Comparison of ENCODE assay signal across 8 mouse cellular contexts in the genomic region with DNA sequence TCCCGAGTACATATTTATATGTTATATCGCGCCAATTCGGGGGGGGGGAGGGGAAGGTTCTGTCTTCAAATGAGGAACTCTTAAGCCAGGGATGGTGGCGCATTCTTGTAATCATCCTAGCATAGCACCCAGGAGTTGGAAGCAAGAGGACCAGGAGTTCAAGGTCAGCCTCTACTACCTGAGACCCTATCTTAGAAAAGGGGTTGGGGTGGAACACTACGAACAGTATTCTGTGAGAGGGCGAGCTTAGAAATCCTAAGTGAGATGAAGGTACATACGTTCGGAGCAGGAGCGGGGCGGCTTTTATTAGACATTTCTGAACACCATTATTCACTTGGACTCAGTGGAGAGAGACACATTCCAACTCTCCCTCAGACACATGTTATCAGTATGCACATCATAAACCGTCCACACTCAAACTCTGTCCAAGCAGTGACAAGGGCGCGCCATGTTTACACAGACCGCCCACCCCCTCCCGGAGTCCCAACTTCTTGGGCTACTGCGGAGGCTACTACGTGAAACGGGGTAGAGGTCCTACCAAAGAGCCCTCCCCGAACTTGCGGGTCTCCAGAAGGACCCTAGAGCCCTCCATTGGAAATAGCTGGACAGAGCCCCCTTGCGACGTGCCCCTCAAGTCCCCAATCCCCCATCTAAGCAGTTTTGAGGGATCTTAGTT. TPM values are rescaled to one million over a fixed set of nuclear protein-coding genes. Genes with fewer than 3 reads are reported as not detected.
A peak's percentile ranks its signal among the peaks of the same experiment; 100 is the strongest.
DNase-seq lines count a peak whose midpoint lies in the region; ATAC-seq and TF ChIP-seq lines count a peak whose summit lies in the region.

Hic1 (minus strand) TSS at position 115 of the 676 bp plus-strand sequence.

- H3K9ac ChIP-seq in ES-Bruce4 (ENCODE audit: low read depth, poor library complexity, severe bottlenecking) = peak within 1 kb of the TSS; percentile 71
- H3K9ac ChIP-seq in hindbrain, embryonic 14.5 days = peak within 1 kb of the TSS; percentile 67
- H3K9ac ChIP-seq in midbrain, embryonic 11.5 days (ENCODE audit: low read length) = peak within 1 kb of the TSS; percentile 38; the same call in 1 of the 2 replicates

- H3K27ac ChIP-seq in gastrocnemius, adult 2 months = peak within 1 kb of the TSS; percentile 92
- H3K27ac ChIP-seq in ES-Bruce4 (ENCODE audit: insufficient read depth, low read length) = no peak within 1 kb of the TSS
- peak within 1 kb of the TSS; percentile 90 for H3K27ac ChIP-seq in embryonic fibroblast, embryonic 13.5 days (ENCODE audit: insufficient read depth, low read length)
- 0 out of 2 replicates have a peak within 1 kb of the TSS, but pooled peaks have one; percentile 21 for H3K27ac ChIP-seq in hindbrain, embryonic 14.5 days
- no peak within 1 kb of the TSS for H3K27ac ChIP-seq in midbrain, embryonic 11.5 days (ENCODE audit: low read depth, low read length)

- intact Hi-C loops in gastrocnemius, adult 2 months (cut with DNase I) = loop anchor here (1.0 to 5.0 kb wide), 3 partner anchors 122 to 223 kb away; no protein-coding TSS in a partner anchor

- DNase-seq in gastrocnemius, adult 2 months = peak; percentile 35
- DNase-seq in gastrocnemius, adult 8-10 months (ENCODE audit: low spot score in 2 of 2) = no peak
- no peak for DNase-seq in hindbrain, embryonic 14.5 days (ENCODE audit: low spot score)
- DNase-seq in midbrain, embryonic 11.5 days (ENCODE audit: low spot score, missing footprints) = peak; percentile 91
- no peak for DNase-seq in c-Kit-positive CD71-positive TER-119-positive erythroid progenitor cells, embryonic 14.5 days (ENCODE audit: low spot score)
- DNase-seq in right cerebral cortex, postnatal 25 days = no peak

- no peaks in the 10 kb centered on the region for H3K9me3 ChIP-seq in ES-Bruce4 (replicated peaks; ENCODE audit: control insufficient read depth, insufficient read depth, low read length, poor library complexity, severe bottlenecking)
- H3K9me3 ChIP-seq in hindbrain, embryonic 14.5 days (ENCODE audit: control insufficient read depth, low read length) = no peaks in the 10 kb centered on the region
- no peaks in the 10 kb centered on the region for H3K9me3 ChIP-seq in midbrain, embryonic 11.5 days (ENCODE audit: control insufficient read depth, low read length)

- peaks cover 2% of the 10 kb centered on the region for H3K4me1 ChIP-seq in ES-Bruce4 (ENCODE audit: control insufficient read depth, insufficient read depth, low read length)
- peaks cover 2% of the 10 kb centered on the region; the same call in 1 of the 2 replicates for H3K4me1 ChIP-seq in embryonic fibroblast, embryonic 13.5 days (ENCODE audit: control insufficient read depth, insufficient read depth, low read length)
- H3K4me1 ChIP-seq in hindbrain, embryonic 14.5 days (replicated peaks; ENCODE audit: control insufficient read depth, insufficient read depth, low read length) = peaks cover 51% of the 10 kb centered on the region
- H3K4me1 ChIP-seq in midbrain, embryonic 11.5 days (ENCODE audit: control insufficient read depth, insufficient read depth, low read length) = peaks cover 50% of the 10 kb centered on the region

- no peak for ATAC-seq in hindbrain, embryonic 14.5 days (ENCODE audit: low FRiP score)
- ATAC-seq in midbrain, embryonic 11.5 days (ENCODE audit: low FRiP score) = no peak

- H3K4me3 ChIP-seq in gastrocnemius, adult 2 months = peak within 1 kb of the TSS; percentile 94
- peak within 1 kb of the TSS; percentile 53 for H3K4me3 ChIP-seq in ES-Bruce4 (ENCODE audit: low read depth, low read length)
- peak within 1 kb of the TSS; percentile 72 for H3K4me3 ChIP-seq in embryonic fibroblast, embryonic 13.5 days (ENCODE audit: insufficient read depth, low read length)
- peak within 1 kb of the TSS; percentile 50 for H3K4me3 ChIP-seq in hindbrain, embryonic 14.5 days (replicated peaks; ENCODE audit: low read length)
- H3K4me3 ChIP-seq in midbrain, embryonic 11.5 days (ENCODE audit: low read depth, low read length) = peak within 1 kb of the TSS; percentile 41

- H3K4me2 ChIP-seq in hindbrain, embryonic 14.5 days (replicated peaks) = peak within 1 kb of the TSS; percentile 93
- H3K4me2 ChIP-seq in midbrain, embryonic 11.5 days = peak within 1 kb of the TSS; percentile 70

- no peak for TF ChIP-seq EP300 in ES-Bruce4 (IDR thresholded peaks at IDR 0.05; ENCODE audit: insufficient read depth, low read depth, low read length)

- peaks cover 39% of the 10 kb centered on the region for H3K27me3 ChIP-seq in ES-Bruce4 (ENCODE audit: control insufficient read depth, insufficient read depth, low read length, poor library complexity, severe bottlenecking)
- peaks cover 70% of the 10 kb centered on the region for H3K27me3 ChIP-seq in hindbrain, embryonic 14.5 days (ENCODE audit: control insufficient read depth, insufficient read depth, low read length)
- H3K27me3 ChIP-seq in midbrain, embryonic 11.5 days (ENCODE audit: control insufficient read depth, insufficient read depth, low read length) = peaks cover 87% of the 10 kb centered on the region

- no peak for TF ChIP-seq CTCF in gastrocnemius, adult 2 months (IDR thresholded peaks at IDR 0.05)
- TF ChIP-seq CTCF in ES-Bruce4 (IDR thresholded peaks at IDR 0.05; ENCODE audit: low read depth, low read length) = no peak
- no peak for TF ChIP-seq CTCF in embryonic fibroblast, embryonic 13.5 days (IDR thresholded peaks at IDR 0.05; ENCODE audit: borderline replicate concordance, insufficient read depth, low read length)

- no peak for TF ChIP-seq POLR2A in ES-Bruce4 (IDR thresholded peaks at IDR 0.05; ENCODE audit: insufficient read depth, low read length)
- TF ChIP-seq POLR2A in embryonic fibroblast, embryonic 13.5 days (IDR thresholded peaks at IDR 0.05; ENCODE audit: low read depth, low read length) = peak; percentile 43; the same call in 1 of the 2 replicates

- WGBS in hindbrain, embryonic 14.5 days = 5% methylated on average over 23 of the region's 23 CpGs
- 7% methylated on average over 23 of the region's 23 CpGs for WGBS in midbrain, embryonic 11.5 days

- H3K36me3 ChIP-seq in ES-Bruce4 (ENCODE audit: control insufficient read depth, insufficient read depth, low read length, poor library complexity, severe bottlenecking) = no peaks in the 10 kb centered on the region
- H3K36me3 ChIP-seq in hindbrain, embryonic 14.5 days (replicated peaks; ENCODE audit: control insufficient read depth, insufficient read depth) = no peaks in the 10 kb centered on the region
- no peaks in the 10 kb centered on the region for H3K36me3 ChIP-seq in midbrain, embryonic 11.5 days (ENCODE audit: control insufficient read depth, insufficient read depth, low read length)

RNA-seq across cellular contexts. Expression of gene Hic1, which starts in this region (rescaled TPM):
- 1 to 10 TPM; 4.6 to 6.6 TPM for total RNA-seq in gastrocnemius, adult 2 months (2021)
- 1 to 10 TPM; 2.7 to 5.0 (median 4.0) TPM for total RNA-seq in gastrocnemius, adult 8-10 months (2022)
- polyA plus RNA-seq in ES-Bruce4 (2011; ENCODE audit: insufficient read depth, insufficient read length, low read depth, missing spikeins) = 0.28 and 0.38 TPM in 2 replicates
- 20.7 and 29.3 TPM in 2 replicates for polyA plus RNA-seq in embryonic fibroblast, embryonic 13.5 days (2011; ENCODE audit: insufficient read length, low read depth, missing spikeins)
- polyA plus RNA-seq in hindbrain, embryonic 14.5 days (2014; fragmentation: Nextera tagmentation; extraction: Ambion mirVana) = 1.9 and 2.6 TPM in 2 replicates
- polyA plus RNA-seq in midbrain, embryonic 11.5 days (2014; fragmentation: Nextera tagmentation; extraction: Ambion mirVana) = 0.34 and 0.57 TPM in 2 replicates

Comparison
In these comparisons a context has a peak if more than half of its experiments do, and no peak if none do; other contexts are left out.
1. Peak in DNase-seq, H3K4me3 ChIP-seq, H3K9ac ChIP-seq and H3K4me2 ChIP-seq in midbrain, embryonic 11.5 days; RNA of the gene not detected or under 1 TPM.
2. H3K27ac ChIP-seq: peak in gastrocnemius, adult 2 months (single experiment), embryonic fibroblast, embryonic 13.5 days (single experiment) and hindbrain, embryonic 14.5 days (single experiment); none in ES-Bruce4 (single experiment) and midbrain, embryonic 11.5 days (single experiment).
3. H3K4me3 ChIP-seq: peak in every context shown above with its lines; median percentile 94 in gastrocnemius, adult 2 months; 72 in embryonic fibroblast, embryonic 13.5 days; 53 in ES-Bruce4; 50 in hindbrain, embryonic 14.5 days; 41 in midbrain, embryonic 11.5 days.
4. Peak in every context shown above with its lines, with median percentiles within 50 percentile points of each other: H3K9ac ChIP-seq.